Mouse (Mus musculus) monocyte, adult 5-6 weeks (primary cell): ENCODE results near the gene Sorcs1. TPM values are rescaled to one million over a fixed set of nuclear protein-coding genes. Genes with fewer than 3 reads are reported as not detected.

Experiments used
- ATAC-seq: fragments of 153-309, 156-312 bp; replicated peaks from 2 replicates; pipeline ENCODE4 v1.8.0; 2017; ENCODE audit warnings: mild to moderate bottlenecking; ENCODE audit not compliant: low TSS enrichment, insufficient number of reproducible peaks, severe bottlenecking, poor library complexity, low FRiP score
- total RNA-seq: library from RNA; stranded (forward); fragments of 200-1000, 200-491, 200-594 nt; gene quantifications from 3 replicates; pipeline ENCODE4 v1.2.3, GENCODE M21; 2017

Sorcs1 gene
- total RNA-seq, 1 experiment from 2014 or later = not detected

DNA sequence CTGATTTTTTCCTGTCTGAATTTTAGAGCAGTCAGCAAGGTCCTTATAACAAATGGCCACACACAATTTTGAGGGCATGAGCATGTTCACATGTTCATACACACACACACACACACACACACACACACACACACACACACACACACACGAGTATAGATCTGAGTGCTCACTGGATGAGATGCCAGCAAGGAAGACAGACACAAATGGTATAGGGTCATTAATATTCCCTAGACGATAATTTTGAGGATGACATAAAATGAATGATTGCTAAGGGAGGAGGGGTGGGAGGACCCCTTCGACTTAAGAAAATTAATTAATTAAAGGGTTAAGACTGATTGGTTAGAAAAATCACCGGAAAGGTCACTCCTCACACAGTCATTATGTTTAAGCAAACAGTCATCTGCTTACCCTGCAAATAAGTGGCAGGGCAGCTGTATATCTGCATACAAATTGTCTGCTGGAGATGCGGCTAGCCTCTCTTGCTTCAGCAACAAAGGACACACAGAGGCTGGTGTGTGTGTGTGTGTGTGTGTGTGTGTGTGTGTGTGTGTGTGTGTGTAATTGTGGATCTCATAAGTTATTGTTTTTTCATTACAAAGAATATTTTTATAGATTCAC, 221.1 kb downstream of the Sorcs1 start:
- ATAC-seq = no peak

DNA sequence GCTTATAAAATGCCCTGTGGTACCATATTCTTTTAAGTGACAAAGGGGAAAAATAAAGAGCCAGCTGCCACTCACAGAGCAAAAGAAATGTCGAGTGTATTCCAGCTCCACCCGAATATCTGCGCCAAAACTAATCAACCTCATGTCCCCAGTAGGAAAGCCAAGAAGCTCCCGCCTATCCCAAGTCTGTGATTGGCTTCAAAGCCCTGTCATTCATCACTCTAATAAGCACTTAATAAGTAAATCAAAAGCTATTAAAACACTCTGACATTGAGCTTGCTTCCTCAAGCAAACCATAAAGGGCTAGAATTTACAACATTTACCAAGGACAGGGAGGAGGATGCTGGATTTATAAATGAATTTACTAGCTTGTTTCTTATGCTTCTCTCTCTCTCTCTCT, 237.3 kb downstream of the Sorcs1 start:
- ATAC-seq = no peak

DNA sequence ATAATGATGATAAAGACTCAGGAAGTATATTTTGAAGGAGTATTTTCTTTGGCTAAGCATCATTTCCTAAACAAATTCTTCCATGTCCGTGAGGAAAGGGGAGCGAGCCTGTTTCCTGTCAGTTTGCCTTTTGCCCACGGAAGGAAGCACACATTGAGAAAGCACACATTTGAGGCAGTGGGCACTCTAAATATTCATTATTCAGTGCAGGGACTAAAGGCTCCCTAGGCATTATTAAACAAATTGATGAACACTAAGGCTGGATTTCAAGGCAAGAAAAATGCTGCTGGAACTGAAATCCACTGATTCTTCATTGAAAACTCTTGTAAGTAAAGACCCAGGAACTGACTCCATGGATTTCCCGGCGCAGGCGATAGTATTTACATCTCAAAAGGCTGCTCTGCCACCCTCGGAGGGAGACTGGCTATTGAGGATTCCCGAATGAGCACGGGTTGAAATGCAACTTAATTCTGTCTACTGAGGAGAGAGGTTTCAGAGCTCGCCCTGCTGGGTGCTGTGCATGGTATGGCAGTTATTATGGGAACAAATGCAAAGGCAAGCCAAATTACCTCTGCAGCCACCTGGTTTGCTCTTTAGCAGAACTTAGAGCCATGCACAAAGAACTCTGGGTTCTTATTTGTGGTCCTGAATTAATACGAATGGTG, 238.1 kb downstream of the Sorcs1 start:
- no peak for ATAC-seq

DNA sequence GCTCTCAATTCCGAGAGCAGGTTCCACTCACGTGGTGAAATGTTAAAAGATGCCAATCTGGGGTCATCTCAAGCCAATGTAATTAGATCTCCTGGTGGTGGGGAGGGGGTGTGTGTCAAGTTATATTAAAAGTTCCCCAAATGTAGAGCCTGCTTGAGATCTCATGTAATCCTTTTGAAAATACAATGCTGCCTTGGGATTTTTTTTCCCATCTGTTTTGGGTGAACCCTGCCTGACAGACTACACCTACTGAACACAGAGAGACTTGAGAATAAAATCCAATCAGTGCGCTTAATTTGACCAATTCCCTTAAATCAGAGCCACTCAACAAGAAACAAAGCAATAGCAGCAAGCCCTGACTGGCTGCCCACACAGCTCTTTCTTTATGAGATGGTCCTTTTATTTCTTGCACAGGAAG, 239.0 kb downstream of the Sorcs1 start:
- ATAC-seq = no peak

DNA sequence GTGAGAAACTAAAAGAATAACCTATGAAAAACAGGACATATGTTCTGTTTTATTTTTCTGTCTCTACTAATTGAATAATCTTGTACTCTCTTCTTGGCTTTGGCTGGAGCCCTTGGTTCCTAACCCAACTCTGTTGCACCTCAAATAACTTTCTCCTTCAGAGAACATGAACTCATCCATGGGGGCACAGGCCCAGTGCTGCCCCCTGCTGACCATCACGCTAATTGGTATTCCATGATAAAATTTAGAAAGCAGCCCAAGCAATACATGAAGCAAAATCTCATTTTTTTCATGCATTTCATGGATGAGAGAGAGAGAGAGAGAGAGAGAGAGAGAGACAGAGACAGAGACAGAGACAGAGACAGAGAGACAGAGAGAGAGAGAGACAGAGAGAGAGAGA, 255.5 kb downstream of the Sorcs1 start:
- no peak for ATAC-seq

DNA sequence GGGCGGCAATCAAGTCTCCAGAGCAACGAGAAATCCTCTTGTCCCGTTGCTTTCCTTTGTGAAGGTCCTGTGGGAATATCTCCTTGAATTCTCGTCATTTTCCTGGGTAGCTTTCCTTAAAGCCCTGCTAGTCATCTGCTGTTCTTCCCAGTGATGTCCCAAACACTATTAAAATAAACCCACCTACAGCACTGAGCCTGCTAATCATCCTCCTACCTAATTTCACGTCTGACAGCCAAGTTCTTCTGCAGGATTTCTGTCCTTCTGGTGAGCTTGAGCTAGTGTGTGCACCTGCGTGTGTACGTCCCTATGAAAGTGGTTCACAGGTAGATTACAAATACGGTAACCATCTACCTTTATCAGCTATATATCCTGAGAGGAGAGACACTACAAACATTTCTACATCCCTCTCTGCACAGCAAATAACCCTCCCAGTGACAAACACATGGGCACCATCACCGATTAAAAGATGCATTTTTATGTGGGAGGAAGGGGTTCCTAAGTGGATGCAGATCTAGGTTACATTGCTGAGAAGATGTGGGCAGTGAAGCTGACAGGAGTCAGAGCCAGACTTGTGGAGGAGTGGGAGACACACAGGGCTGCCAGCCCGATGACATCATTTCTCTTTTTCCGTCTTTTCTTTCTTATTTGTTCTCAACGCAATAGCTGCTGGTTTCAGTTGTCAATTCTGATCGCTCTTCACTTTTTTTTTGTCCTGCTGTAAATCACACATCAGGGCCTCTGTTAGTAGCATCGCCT, 259.3 kb downstream of the Sorcs1 start:
- no peak for ATAC-seq

DNA sequence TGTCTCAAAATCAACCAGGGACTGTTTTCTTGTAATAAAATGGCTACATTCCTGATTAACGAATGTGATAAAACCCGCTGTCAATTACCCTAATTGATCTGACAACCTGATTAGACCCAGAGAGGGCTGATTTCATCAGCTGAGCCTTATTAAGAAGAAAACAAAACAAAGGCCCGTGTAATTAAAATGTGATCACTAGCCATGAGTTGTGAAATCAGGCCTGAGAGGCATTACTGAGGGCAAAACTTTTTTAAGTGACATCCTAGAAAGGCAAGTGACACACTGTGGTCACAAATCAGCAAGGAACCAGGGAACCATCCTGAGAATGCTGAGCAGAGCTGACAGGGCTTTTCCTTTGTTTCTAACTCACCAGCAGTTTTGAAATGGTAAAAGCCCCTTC, 267.9 kb downstream of the Sorcs1 start:
- ATAC-seq = no peak

DNA sequence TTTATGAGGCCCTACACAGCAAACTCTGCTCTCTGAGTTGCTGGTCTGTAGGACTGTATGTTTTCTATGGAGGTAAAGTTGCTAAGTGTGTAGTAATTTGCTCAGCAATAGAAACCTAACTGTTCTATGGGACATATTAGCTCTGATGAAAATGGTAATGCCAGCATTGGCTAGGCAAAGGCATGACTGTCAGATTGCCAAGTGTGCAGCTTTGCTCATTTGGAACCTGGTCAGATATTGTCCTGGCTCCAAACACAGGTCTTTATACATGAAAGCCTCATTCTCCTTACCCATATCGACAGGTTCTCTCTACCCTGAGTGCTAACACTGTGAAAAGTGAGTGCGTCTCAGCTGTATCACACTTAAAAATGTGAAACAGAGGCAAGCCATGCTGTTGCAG, 280.1 kb downstream of the Sorcs1 start:
- ATAC-seq = no peak

DNA sequence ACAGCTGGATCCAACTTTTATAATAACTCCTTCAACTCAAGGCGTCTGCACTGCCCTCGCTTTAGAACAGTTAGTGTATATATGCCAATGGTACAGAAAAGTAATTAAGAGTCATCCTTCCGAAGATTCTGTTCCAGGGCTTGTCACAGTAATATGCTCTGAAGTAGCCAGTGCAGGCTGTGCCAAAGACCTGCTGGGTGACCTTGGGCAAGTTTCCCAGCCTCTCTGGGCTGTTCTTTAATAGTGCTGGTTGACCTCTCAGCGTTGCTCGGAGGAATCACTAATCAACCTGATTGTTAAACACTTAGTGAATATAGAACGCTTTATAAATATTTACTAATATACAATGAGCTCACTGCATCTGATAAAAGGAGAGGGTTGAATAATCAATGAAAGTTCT, 282.7 kb downstream of the Sorcs1 start:
- ATAC-seq = no peak

DNA sequence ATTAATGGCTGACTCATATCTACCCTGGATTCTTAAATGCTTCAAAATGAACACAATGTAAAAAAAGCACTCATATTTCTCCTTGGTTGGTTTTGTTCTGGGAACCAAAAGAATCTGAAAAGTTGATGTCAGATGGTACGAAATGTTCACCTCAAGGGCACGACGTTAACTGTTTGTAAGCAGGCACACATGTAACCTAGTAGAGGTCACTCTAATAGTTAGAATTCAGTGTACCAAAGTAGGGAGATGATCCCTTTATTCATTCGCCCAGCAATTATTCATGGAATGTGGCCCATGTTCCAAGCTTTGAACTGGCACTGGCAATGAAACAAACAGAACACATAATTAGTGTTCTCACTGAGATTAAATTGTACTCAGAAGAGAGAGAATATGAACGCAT, 284.3 kb downstream of the Sorcs1 start:
- ATAC-seq = no peak

DNA sequence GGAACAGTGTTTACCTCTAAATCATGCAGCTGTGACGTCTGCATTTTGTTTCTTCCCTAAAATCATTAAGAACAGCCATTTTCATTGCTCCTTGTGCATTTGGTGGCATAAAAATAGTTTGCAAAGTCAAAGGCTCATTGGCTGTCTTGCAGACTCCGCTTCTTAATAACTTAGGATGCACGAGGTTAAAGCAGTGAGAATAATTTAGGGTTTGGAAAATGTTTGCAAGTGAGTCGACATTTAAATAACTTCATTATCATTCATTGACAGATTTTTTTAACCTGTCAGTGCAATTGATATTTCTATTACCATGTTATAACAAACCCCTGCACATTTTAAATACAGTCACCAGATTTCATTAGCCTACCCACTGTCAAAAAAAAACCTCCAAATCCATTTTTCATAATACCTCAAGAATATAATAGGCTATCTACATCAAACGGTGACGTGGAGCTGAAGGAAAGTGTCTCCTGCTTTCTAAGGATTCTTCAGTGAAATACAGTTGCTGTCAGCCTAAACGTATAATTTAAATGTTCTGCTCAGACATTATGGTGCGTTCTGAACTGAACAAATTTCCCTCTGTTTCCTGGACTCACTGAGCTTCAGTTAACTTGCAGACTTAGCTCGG, 288.4 kb downstream of the Sorcs1 start:
- ATAC-seq = no peak

DNA sequence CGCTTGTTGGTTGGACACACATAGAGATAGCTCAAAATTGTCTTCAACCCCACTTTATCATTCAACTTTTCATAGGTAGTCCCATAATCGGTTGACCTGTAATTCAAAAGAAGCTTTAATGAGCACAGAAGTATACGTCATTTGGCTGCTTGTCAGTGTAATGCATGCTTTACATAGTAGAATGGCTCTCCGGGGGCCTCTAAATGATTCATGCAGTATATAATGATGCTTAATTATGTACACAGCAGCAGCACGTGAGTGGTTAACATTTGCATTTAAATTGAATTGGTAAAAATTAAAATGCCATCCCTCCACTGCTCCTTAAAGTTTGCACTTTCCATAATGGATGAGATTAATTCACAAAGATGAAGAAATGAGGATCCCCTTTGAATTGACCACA, 299.5 kb downstream of the Sorcs1 start:
- ATAC-seq = no peak

DNA sequence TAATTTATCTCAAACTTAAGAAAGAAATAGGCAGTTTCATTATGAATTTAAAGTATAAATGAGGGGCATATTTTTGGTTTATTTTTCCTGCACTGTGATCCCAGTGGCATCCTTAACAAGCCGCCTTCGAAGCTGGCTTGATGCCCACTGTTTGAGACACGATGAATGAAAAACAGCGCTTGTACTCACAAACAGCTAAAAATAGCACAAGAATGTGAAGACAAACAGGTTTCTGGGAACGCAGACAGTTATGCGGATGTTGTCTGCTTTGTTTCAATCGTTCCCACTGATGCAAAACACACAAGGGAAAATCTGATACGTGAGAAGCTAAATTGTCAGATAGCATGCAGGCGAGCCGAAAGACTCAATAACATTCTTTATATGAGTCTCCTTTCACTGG, 303.7 kb downstream of the Sorcs1 start:
- no peak for ATAC-seq

DNA sequence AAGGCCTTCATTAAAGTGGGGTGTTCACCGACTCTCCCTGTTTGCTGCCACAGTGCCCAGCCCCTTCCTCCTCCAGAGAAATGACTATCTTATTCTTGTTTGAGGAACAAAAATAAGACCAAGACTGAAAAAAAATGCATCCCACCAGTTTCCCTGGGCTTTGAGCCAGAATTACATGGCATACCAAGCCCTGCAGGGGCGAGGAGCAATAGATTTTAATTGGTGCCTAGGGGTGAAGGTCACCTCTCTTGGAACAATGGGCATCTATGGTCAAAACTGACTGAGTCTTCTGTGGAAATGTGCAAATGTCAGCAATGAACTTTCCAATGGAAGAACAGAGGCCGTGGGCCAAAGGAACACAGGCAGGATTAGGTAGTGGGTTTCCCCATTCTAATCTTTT, 312.0 kb downstream of the Sorcs1 start:
- no peak for ATAC-seq

DNA sequence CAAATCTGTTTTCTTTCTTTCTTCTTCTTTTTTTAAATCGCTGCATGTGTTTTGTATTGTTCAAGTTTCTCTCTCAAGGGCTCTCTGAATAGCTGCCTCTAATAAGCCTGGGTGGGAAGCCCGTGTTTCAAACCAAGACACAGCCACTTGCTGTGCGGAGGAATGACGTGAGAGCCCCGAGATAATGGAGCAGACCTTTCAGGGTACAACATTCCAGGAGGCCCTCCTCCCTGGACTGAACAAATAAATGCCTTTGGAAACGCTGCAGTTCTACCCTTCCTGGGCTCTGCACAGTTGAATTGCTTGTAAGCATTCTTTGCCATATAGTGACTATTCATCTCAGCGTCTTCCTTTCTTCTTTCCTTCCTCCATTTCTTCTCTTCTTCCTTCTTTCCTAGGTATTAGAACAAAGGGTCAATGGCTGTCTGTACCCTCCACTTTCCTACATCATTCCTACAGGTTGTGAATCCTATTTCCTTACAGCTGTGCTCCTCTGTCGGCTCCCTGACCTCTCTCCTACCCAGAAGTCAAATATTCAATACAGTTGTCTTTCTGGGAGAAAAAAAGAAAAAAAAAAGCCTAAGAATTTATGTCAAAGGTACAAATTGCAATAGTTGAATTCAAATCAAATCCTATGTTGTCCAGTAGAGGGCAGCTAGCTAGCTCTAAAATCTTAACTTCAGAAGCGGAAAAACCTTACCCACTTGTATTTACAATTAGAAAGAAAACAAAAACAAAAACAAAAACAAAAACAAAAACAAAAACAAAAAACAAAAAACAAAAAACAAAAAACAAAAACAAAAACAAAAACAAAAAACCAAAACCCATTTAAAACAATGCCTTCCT, 315.6 kb downstream of the Sorcs1 start:
- no peak for ATAC-seq

DNA sequence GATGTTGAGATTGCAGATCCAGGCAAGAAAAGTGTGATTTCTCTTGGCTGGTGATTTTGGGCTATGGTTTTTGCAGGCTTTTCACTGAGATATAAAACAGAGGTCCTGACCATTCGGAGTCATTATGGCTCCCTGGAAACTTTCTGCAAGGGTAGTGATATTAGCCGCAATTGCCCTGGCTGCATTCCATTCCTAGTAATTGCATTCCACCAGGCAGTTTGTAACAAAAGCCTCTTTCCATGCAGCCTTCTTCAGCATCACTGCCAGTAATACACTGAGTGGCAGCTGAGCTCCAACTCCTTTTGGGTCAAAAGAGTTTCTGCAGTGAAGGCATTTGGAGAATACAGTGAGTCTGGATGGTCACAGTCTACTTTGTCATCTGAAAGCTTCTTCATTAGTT, 319.9 kb downstream of the Sorcs1 start:
- no peak for ATAC-seq

DNA sequence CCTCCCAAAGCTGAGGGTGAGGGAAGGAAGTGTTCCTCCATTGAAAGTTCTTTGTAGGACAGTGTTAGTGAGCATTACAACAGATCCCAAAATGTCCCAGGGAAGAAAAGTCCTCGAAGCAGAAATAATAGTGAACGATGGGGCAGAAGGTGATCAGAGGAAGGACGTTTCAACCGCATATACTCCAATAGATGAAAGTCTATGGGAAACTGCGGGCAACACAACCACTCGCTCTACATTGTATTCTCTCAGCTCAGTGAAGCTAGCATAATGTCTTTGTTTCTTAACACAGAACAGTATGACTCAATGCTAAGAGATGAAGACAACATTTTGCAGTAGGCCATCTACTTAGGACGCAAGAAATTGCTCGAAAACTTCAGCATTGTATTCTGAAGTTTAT, 339.2 kb downstream of the Sorcs1 start:
- no peak for ATAC-seq

DNA sequence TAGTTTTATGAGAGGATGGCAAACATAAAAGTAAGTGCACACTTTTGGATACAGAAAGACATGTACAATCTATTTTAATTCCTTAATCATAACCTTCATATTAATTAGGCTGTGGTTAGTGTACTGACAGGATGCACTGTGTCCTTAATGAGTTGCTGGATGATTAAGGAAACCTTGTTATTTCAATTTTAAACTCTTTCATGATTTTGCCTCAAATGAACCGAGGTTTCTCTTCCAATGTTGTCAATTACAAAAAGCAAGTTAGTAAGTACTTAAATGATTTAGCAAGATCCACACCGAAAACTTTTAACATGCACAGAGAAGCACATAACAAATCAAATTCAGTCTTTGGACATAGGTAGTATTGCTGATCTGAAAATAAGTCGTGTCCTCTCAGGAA, 341.7 kb downstream of the Sorcs1 start:
- ATAC-seq = no peak

DNA sequence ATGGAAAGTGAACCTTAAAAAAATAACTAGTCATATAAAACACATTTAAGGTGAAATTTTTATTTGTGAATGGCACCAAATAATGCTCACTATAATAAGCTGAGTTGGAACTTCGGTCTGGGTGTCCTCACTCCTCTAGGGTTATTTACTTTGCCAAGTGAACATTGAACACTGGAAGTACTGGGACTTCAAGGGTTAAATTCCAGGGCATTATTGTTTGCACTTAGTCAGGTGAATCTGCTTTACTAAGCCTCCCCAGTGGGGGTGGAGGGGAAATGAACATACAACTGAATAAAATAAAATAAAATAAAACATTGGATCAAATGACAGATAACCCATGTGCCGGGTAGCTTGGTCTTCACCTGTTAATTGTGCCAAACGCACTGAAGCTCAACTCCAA, 347.3 kb downstream of the Sorcs1 start:
- no peak for ATAC-seq
